Mouse (Mus musculus) liver, postnatal 0 days (tissue): ENCODE results near the gene B4gat1. TPM values are rescaled to one million over a fixed set of nuclear protein-coding genes. Genes with fewer than 3 reads are reported as not detected.

Source experiments
- ATAC-seq: fragments of 200-750 bp; cut with Nextera tagmentation; 2 replicates; pipeline ENCODE4 v1.8.0; 2017; ENCODE audit warnings: mild to moderate bottlenecking, moderate library complexity
- DNase-seq: peaks from one replicate; pipeline ENCODE4 v3.0.0-alpha.2; 2016
- H3K27ac ChIP-seq: fragments of 300-500 bp; sonication (generic); 2 replicates; pipeline ENCODE4 v1.5.1; 2014; ENCODE audit warnings: antibody characterized with exemption, moderate library complexity, mild to moderate bottlenecking, low read depth
- H3K27me3 ChIP-seq: fragments of 300-500 bp; sonication (generic); 2 replicates; pipeline ENCODE4 v1.6.1; 2014; ENCODE audit warnings: low read length, control low read depth, mixed read lengths; ENCODE audit not compliant: insufficient read depth
- H3K36me3 ChIP-seq: fragments of 300-500 bp; sonication (generic); replicated peaks from 2 replicates; pipeline ENCODE4 v1.6.1; 2014; ENCODE audit warnings: mild to moderate bottlenecking, control low read depth, low read length, moderate library complexity, mixed read lengths; ENCODE audit not compliant: insufficient read depth
- H3K4me1 ChIP-seq: fragments of 300-500 bp; sonication (generic); 2 replicates; pipeline ENCODE4 v1.6.1; 2014; ENCODE audit warnings: antibody characterized with exemption, mild to moderate bottlenecking, control low read depth; ENCODE audit not compliant: insufficient read depth
- H3K4me2 ChIP-seq: fragments of 300-500 bp; sonication (generic); 2 replicates; pipeline ENCODE4 v1.6.1; 2014; ENCODE audit warnings: low read depth, mild to moderate bottlenecking, low read length, moderate library complexity, mixed read lengths
- H3K4me3 ChIP-seq: fragments of 300-500 bp; sonication (generic); 2 replicates; pipeline ENCODE4 v1.5.1; 2014; ENCODE audit warnings: low read depth, low read length
- H3K9ac ChIP-seq: fragments of 300-500 bp; sonication (generic); replicated peaks from 2 replicates; pipeline ENCODE4 v1.6.1; 2014; ENCODE audit warnings: mild to moderate bottlenecking, moderate library complexity
- H3K9me3 ChIP-seq: fragments of 300-500 bp; sonication (generic); 2 replicates; pipeline ENCODE4 v1.6.1; 2016; ENCODE audit warnings: mild to moderate bottlenecking, control low read depth, low read length, mixed read lengths
- CTCF ChIP-seq: sonication (generic); IDR thresholded peaks from 2 replicates; pipeline ENCODE4 v1.5.1; 2016; ENCODE audit warnings: antibody characterized with exemption, low read depth
- EP300 ChIP-seq: IDR thresholded peaks from 2 replicates; pipeline ENCODE4 v1.6.1; 2016; ENCODE audit warnings: antibody characterized with exemption, low read depth, mild to moderate bottlenecking
- WGBS: fragments of 180-500 bp; shearing (Covaris S2); extraction: QIAGEN DNeasy Blood & Tissue Kit; methylation state at CpG from one replicate; pipeline ENCODE4 v1.1.7; 2014; ENCODE audit not compliant: insufficient replicate concordance; 5-methylcytosine and 5-hydroxymethylcytosine counted together
- polyA plus RNA-seq: library from polyadenylated mRNA; unstranded; fragments of >200 nt; fragmentation: Nextera tagmentation; extraction: Ambion mirVana; gene quantifications from 2 replicates; pipeline ENCODE4 v1.2.1, GENCODE M21; 2015

Gene B4gat1
- polyA plus RNA-seq, 1 experiment from 2014 or later: 12.4 TPM

DNA sequence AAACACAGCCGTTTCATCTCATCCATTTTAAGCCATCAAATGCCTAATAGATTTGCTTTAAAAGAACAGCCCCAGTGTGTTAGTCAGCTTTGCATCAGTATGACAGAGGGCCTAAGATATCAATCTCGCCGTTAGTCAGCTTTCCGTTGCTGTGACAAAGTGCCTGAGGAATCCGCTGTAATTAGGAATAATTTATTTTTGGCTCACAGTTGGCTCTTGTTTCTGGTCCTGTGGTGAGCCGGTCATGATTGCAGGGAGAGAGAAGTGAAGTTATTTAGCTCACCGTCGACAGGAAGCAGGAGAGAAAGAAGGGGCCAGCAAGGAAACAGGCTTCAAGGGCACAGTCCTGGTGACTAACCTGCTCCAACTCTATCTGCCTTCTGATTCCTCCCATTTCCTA lies 25.5 kb upstream of the B4gat1 start:
- Histone ChIP-seq H3K4me2 (no peak overlapping the region), H3K4me1 (no peaks in the 10 kb centered on the region), H3K27me3 (no peaks in the 10 kb centered on the region), H3K27ac (no peak overlapping the region), H3K9ac (no peak overlapping the region), H3K36me3 (no peaks in the 10 kb centered on the region), H3K9me3 (no peaks in the 10 kb centered on the region), H3K4me3 (no peak overlapping the region)
- DNase-seq (no peak), ATAC-seq (no peak)
- WGBS: 46% methylated on average over 8 of the region's 8 CpGs
- TF ChIP-seq EP300: no peak

DNA sequence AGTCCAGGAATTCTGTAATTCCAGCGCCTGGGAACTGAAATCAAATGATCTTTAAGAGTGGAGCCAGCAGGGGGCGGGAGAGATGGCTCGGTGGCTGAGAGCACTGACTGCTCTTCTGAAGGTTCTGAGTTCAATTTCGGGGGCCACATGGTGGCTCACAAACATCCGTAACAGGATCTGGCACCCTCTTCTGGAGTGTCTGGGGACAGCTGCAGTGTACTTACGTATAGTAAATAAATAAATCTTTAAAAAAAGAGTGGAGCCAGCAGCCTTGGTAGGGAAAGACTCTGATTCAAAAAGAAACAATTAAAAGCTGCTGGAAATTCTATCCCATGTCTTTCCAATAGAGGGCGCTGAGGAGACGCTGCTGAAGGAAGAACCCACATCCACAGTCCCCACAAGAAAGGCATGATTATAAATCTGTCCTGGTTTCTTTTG lies 23.6 kb upstream of the B4gat1 start:
- 16% methylated on average over 8 of the region's 8 CpGs for WGBS
- DNase-seq (peak; percentile 25), ATAC-seq (no peak)
- TF ChIP-seq EP300: no peak
- peak; percentile 61 for TF ChIP-seq CTCF
- H3K9ac ChIP-seq: no peak overlapping the region
- H3K27ac ChIP-seq: no peak overlapping the region
- H3K9me3 ChIP-seq: no peaks in the 10 kb centered on the region
- no peak overlapping the region for H3K4me2 ChIP-seq
- H3K27me3 ChIP-seq: no peaks in the 10 kb centered on the region
- no peaks in the 10 kb centered on the region for H3K4me1 ChIP-seq
- H3K4me3 ChIP-seq: no peak overlapping the region
- no peaks in the 10 kb centered on the region for H3K36me3 ChIP-seq

DNA sequence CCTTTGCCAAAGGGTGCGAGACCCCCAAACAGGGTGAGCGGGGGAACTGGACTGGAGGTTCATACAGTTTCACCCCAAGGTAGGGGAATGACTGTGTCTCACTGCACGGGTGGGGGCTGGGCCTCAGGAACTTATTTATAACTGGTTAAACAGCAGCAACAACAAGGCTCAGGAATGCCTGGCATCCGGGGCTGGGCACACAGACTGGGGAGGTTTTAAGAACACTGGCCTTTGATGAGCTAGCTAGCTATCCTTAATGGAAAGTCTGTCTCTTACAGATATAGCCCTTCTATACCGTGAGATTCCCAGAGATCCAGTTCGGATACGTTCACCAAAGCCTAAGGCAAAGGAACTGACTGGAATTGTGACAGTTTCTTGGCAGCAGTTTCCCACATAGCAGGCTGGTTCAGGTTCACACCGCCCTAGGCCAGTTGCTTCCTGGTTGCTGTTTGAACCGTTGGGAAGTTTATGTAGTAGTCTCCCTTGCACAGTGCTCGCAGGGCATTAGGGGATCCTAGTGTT lies 22.3 kb upstream of the B4gat1 start:
- no peak overlapping the region for H3K9ac ChIP-seq
- no peaks in the 10 kb centered on the region for H3K27me3 ChIP-seq
- H3K4me1 ChIP-seq: no peaks in the 10 kb centered on the region
- no peaks in the 10 kb centered on the region for H3K9me3 ChIP-seq
- H3K27ac ChIP-seq: no peak overlapping the region
- 39% methylated on average over 10 of the region's 10 CpGs for WGBS
- 0 out of 2 replicates have a peak overlapping the region, but pooled peaks have one; percentile 32 for H3K4me2 ChIP-seq
- H3K4me3 ChIP-seq: no peak overlapping the region
- H3K36me3 ChIP-seq: no peaks in the 10 kb centered on the region
- TF ChIP-seq EP300: no peak
- no peak for TF ChIP-seq CTCF
- DNase-seq (no peak), ATAC-seq (peak; percentile 19; the same call in 1 of the 2 replicates)

DNA sequence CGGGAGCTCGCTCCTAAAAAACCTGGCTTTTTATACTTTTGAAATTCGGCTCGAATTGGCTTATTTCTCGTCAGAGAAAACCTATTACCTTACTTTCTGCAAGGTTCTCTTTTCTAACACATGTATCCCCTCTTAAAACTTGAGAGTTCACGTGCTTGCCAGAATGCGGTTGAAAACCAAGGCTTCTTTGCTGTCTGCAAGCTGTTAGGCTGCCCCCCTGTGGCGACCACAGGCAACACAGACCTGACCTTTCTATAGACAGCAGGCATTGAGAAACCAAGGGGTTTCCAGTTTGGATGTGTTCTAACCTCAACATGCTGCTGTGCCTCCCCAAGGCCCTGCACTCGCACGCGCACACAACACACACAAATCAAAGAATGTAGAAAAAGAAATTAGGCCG lies 21.8 kb upstream of the B4gat1 start:
- ATAC-seq (peak; percentile 50; the same call in 1 of the 2 replicates), DNase-seq (peak; percentile 81)
- no peak overlapping the region for H3K27ac ChIP-seq
- no peaks in the 10 kb centered on the region for H3K36me3 ChIP-seq
- no peak overlapping the region for H3K9ac ChIP-seq
- no peak overlapping the region for H3K4me3 ChIP-seq
- 0 out of 2 replicates have a peak overlapping the region, but pooled peaks have one; percentile 32 for H3K4me2 ChIP-seq
- H3K9me3 ChIP-seq: no peaks in the 10 kb centered on the region
- H3K27me3 ChIP-seq: no peaks in the 10 kb centered on the region
- TF ChIP-seq CTCF (peak; percentile 87), EP300 (no peak)
- WGBS: 23% methylated on average over 12 of the region's 12 CpGs
- no peaks in the 10 kb centered on the region for H3K4me1 ChIP-seq

DNA sequence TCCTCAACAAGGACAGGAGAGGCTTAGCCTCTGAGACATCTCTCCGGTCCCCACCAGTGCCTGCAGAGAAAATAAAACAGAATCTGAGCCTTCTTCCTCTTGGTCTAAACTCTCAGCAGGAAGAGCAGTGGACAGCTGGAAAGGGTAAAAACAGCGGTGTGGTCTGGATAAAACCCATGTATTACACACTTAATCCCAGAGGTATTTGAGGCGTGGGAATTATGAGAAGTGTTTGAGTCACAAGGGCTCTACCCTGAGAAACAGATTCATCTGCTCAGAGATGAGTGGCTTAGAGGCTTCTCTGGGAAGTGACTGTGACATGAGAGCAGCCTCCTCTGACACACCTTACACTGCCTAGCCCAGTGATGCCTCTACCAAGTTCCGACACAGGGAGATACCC lies 21.0 kb upstream of the B4gat1 start:
- Histone ChIP-seq H3K4me3 (no peak overlapping the region), H3K9me3 (no peaks in the 10 kb centered on the region), H3K4me2 (no peak overlapping the region), H3K4me1 (no peaks in the 10 kb centered on the region), H3K27ac (no peak overlapping the region), H3K9ac (no peak overlapping the region), H3K36me3 (no peaks in the 10 kb centered on the region), H3K27me3 (no peaks in the 10 kb centered on the region)
- TF ChIP-seq CTCF (no peak), EP300 (no peak)
- ATAC-seq: no peak
- WGBS: 81% methylated on average over 4 of the region's 4 CpGs
- DNase-seq: no peak

DNA sequence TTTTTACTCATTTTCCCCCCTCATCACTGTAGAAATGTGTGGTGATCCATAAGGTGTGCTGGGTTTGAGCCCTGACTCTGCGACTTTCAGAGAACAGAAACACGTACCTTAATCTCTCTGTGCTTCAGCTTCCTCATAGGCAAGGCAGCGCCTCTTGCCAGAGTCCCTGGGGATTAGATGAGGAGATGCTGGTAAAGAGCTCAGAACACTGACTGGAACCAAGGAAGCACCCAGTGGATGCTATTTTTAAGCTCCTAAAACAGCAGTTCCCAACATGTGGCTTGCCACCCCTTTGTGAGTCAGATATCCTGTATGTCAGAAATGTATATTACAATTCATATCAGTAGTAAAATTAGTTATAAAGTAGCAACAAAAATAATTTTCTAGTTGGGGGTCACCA lies 20.4 kb upstream of the B4gat1 start:
- Histone ChIP-seq H3K27ac (no peak overlapping the region), H3K9ac (no peak overlapping the region), H3K4me2 (no peak overlapping the region), H3K9me3 (no peaks in the 10 kb centered on the region), H3K27me3 (no peaks in the 10 kb centered on the region), H3K4me1 (peaks cover 2% of the 10 kb centered on the region), H3K4me3 (no peak overlapping the region), H3K36me3 (no peaks in the 10 kb centered on the region)
- no peak for TF ChIP-seq EP300
- no peak for TF ChIP-seq CTCF
- DNase-seq: no peak
- 79% methylated on average over 3 of the region's 3 CpGs for WGBS
- ATAC-seq: no peak

DNA sequence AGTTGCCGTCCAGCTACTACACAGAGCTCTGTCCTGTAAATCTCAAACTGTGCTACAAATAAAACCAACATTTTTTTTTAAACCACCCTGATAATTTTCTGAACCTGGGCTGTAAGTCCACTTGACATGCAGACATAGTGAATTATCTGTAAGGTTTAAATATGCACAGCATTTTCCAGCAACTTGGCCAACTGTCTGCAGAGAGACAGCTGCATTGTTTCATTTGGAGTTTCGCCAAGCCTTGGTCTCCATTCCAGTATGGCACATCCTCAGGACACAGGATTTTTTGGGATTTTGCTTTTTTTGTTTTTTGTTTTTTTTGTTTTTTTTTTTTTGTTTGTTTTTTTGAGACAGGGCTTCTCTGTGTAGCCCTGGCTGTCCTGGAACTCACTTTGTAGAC lies 17.2 kb upstream of the B4gat1 start:
- H3K27me3 ChIP-seq: no peaks in the 10 kb centered on the region
- H3K4me2 ChIP-seq: no peak overlapping the region
- H3K27ac ChIP-seq: no peak overlapping the region
- TF ChIP-seq CTCF (no peak), EP300 (no peak)
- peaks cover 13% of the 10 kb centered on the region for H3K4me1 ChIP-seq
- no peak for ATAC-seq
- H3K9ac ChIP-seq: no peak overlapping the region
- H3K9me3 ChIP-seq: no peaks in the 10 kb centered on the region
- no peak for DNase-seq
- WGBS: 89% methylated on average over 2 of the region's 2 CpGs
- no peaks in the 10 kb centered on the region for H3K36me3 ChIP-seq
- no peak overlapping the region for H3K4me3 ChIP-seq
